Mouse (Mus musculus) neutrophil, adult 83 days (primary cell): ENCODE data around the gene Naif1. TPM values are rescaled to one million over a fixed set of nuclear protein-coding genes. Genes with fewer than 3 reads are reported as not detected.

ENCODE experiments used
- total RNA-seq, 2 experiments: library from RNA; stranded (reverse); gene quantifications; one replicate each; pipeline ENCODE4 v1.2.4; 2023

The Naif1 gene
- 1 to 10 TPM; 3.9 to 5.4 TPM for total RNA-seq

GRCm38 (mm10) chr2:32449761-32450754 lies at the start of gene Naif1:
TSS of gene Naif1 (plus strand) at chr2:32450457.

DNA sequence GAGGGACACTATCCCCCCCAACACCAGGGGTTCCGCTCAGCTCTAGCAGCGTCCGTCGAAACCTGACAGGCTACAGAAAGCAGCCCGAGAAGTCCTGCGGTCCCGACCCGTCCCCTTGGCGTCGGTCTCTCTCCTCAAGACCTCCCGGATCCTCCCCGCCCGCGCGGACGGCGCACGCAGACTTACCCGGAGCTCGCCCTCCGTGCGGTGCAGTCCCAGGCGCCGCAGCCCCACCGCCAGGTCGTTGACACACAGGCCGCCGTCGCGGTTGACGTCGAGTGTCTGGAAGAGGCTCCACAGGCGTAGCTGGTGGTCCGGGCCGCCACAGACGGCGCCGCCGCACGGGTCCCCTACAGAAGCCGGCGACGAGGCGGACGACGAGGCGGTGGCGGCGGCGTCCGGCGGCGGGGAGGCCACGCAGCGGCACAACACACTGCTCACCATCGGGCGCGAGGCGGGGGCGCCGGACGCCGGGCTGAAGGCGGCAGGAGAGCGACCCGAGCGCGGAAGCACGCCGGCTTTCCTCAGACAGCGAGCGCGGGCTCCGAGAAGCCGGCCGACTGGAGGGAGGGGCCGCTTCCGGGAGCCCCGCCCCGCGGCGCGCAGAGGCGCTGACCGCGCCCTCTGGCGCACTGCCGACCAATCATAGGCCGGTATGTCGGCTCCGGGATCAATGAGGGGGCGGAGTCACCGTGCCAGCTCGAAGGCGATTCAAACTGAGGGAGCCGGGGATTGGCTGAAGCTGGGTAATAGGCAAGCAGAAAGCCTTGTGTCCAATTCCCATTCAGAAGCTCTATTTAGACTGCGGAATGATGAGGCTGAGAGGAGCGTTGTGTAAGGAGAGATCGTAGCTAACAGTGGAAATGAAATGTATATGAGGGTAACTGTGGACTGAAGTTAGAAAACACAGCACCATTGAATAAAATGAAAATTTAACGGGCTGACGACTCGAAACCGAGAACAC lies 906 bp downstream of the Naif1 start, which contains the start of gene Slc25a25:
Gene Slc25a25 (minus strand): TSS at position 565 of the 964 bp plus-strand sequence.

Other genes starting within 250 kb of the Naif1 start
- 10 to 100 TPM; 14.9 to 19.0 TPM for gene Pomt1, start 213.9 kb upstream of the Naif1 start, total RNA-seq
- 10 to 100 TPM; 36.1 to 43.9 TPM for gene Uck1, start 190.3 kb upstream of the Naif1 start, total RNA-seq
- gene Golga2, start 163.1 kb upstream of the Naif1 start, total RNA-seq: 10 to 100 TPM; 59.8 to 63.9 TPM
- 10 to 100 TPM; 81.4 TPM for gene Swi5, start 162.4 kb upstream of the Naif1 start, total RNA-seq
- 10 to 100 TPM; 75.1 to 90.9 TPM for gene Ciz1, start 98.1 kb upstream of the Naif1 start, total RNA-seq
- gene Dnm1, start 97.1 kb upstream of the Naif1 start, total RNA-seq: under 1 TPM; 0.13 to 0.33 TPM
- gene 1110008P14Rik, start 68.5 kb upstream of the Naif1 start, total RNA-seq: 10 to 100 TPM; 41.6 to 44.2 TPM
- gene Lcn2, start 62.2 kb upstream of the Naif1 start, total RNA-seq: 1,000 to 10,000 TPM; 9,162 to 9,449 TPM
- 10 to 100 TPM; 12.1 to 14.7 TPM for gene Ptges2, start 54.6 kb upstream of the Naif1 start, total RNA-seq
- 10 to 100 TPM in 1 of 2 experiments, 1 to 10 TPM in 1; 9.8 to 13.1 TPM for gene Slc25a25, start 988 bp downstream of the Naif1 start, total RNA-seq
- gene Fam102a, start 84.9 kb downstream of the Naif1 start, total RNA-seq: 10 to 100 TPM; 13.9 to 14.1 TPM
- gene Dpm2, start 120.4 kb downstream of the Naif1 start, total RNA-seq: 10 to 100 TPM; 49.9 to 51.1 TPM
- under 1 TPM; 0.77 to 0.96 TPM for gene Pip5kl1, start 124.3 kb downstream of the Naif1 start, total RNA-seq
- not detected for gene 9430097D07Rik, start 125.2 kb downstream of the Naif1 start, total RNA-seq
- 10 to 100 TPM; 13.1 to 14.0 TPM for gene St6galnac4, start 136.6 kb downstream of the Naif1 start, total RNA-seq
- gene St6galnac6, start 149.3 kb downstream of the Naif1 start, total RNA-seq: 10 to 100 TPM; 14.3 to 19.2 TPM
- gene Ak1, start 171.3 kb downstream of the Naif1 start, total RNA-seq: under 1 TPM; 0.59 to 0.71 TPM
- gene Eng, start 196.1 kb downstream of the Naif1 start, total RNA-seq: 10 to 100 TPM; 11.2 to 14.1 TPM